ENCODE assay signal across 7 mouse cellular contexts in genomic region chr19:41629532-41629931, GRCm38 (mm10). TPM values are rescaled to one million over a fixed set of nuclear protein-coding genes. Genes with fewer than 3 reads are reported as not detected.
DNase-seq lines count a peak whose midpoint lies in the region; ATAC-seq and TF ChIP-seq lines count a peak whose summit lies in the region.

No protein-coding gene starts in this region.

- 66% methylated on average over 5 of the region's 5 CpGs for WGBS in thymus, adult 2 months
- WGBS in embryonic facial prominence, embryonic 10.5 days = 49% methylated on average over 5 of the region's 5 CpGs
- 49% methylated on average over 5 of the region's 5 CpGs for WGBS in hindbrain, embryonic 13.5 days
- 44% methylated on average over 5 of the region's 5 CpGs for WGBS in liver, postnatal 0 days (ENCODE audit: insufficient replicate concordance)
- WGBS in olfactory bulb, adult 2 months = 36% methylated on average over 5 of the region's 5 CpGs

- TF ChIP-seq POLR2A in thymus, adult 2 months (IDR thresholded peaks at IDR 0.05; ENCODE audit: control insufficient read depth, extremely low read depth, insufficient read depth, low read length, poor library complexity) = no peak
- TF ChIP-seq POLR2A in olfactory bulb, adult 2 months (IDR thresholded peaks at IDR 0.05; ENCODE audit: insufficient read depth, low read depth, low read length) = no peak

- H3K36me3 ChIP-seq in thymus, adult 2 months (ENCODE audit: control insufficient read depth, insufficient read depth, low read length) = no peaks in the 10 kb centered on the region
- peaks cover 3% of the 10 kb centered on the region; the same call in 1 of the 2 replicates for H3K36me3 ChIP-seq in embryonic facial prominence, embryonic 10.5 days (replicated peaks)
- H3K36me3 ChIP-seq in hindbrain, embryonic 13.5 days = peaks cover 49% of the 10 kb centered on the region
- H3K36me3 ChIP-seq in liver, postnatal 0 days (replicated peaks; ENCODE audit: insufficient read depth, low read length) = no peaks in the 10 kb centered on the region

- H3K27me3 ChIP-seq in thymus, adult 2 months (ENCODE audit: control insufficient read depth, insufficient read depth, low read length) = no peaks in the 10 kb centered on the region
- H3K27me3 ChIP-seq in embryonic facial prominence, embryonic 10.5 days (replicated peaks; ENCODE audit: low read depth, poor library complexity, severe bottlenecking) = peaks cover 17% of the 10 kb centered on the region
- H3K27me3 ChIP-seq in hindbrain, embryonic 13.5 days = peaks cover 3% of the 10 kb centered on the region; the same call in 1 of the 2 replicates
- H3K27me3 ChIP-seq in liver, postnatal 0 days (ENCODE audit: insufficient read depth, low read length) = no peaks in the 10 kb centered on the region

- peak; percentile 69 for DNase-seq in thymus, adult 2 months
- DNase-seq in thymus, adult 18-20 months = no peak
- peak; percentile 54 for DNase-seq in adrenal gland, postnatal 14 days
- DNase-seq in embryonic facial prominence, embryonic 10.5 days (ENCODE audit: low spot score) = peak; percentile 66
- DNase-seq in liver, postnatal 0 days = peak; percentile 41

- peak; percentile 72 for ATAC-seq in hindbrain, embryonic 13.5 days (ENCODE audit: low FRiP score)
- ATAC-seq in liver, postnatal 0 days = no peak

- H3K27ac ChIP-seq in thymus, adult 2 months (ENCODE audit: control insufficient read depth, insufficient read depth, low read length) = no peak overlapping the region
- no peak overlapping the region for H3K27ac ChIP-seq in embryonic facial prominence, embryonic 10.5 days (replicated peaks)
- no peak overlapping the region for H3K27ac ChIP-seq in hindbrain, embryonic 13.5 days
- no peak overlapping the region for H3K27ac ChIP-seq in liver, postnatal 0 days (ENCODE audit: low read depth)
- no peak overlapping the region for H3K27ac ChIP-seq in olfactory bulb, adult 2 months (ENCODE audit: insufficient read depth, low read depth, low read length)

- H3K9ac ChIP-seq in hindbrain, embryonic 13.5 days = no peak overlapping the region
- H3K9ac ChIP-seq in liver, postnatal 0 days (replicated peaks) = no peak overlapping the region

- TF ChIP-seq EP300 in liver, postnatal 0 days (IDR thresholded peaks at IDR 0.05; ENCODE audit: low read depth) = no peak

- peaks cover 8% of the 10 kb centered on the region for H3K4me1 ChIP-seq in thymus, adult 2 months (replicated peaks; ENCODE audit: control insufficient read depth, insufficient read depth, low read length)
- H3K4me1 ChIP-seq in embryonic facial prominence, embryonic 10.5 days = peaks cover 5% of the 10 kb centered on the region
- no peaks in the 10 kb centered on the region; the same call in 1 of the 2 replicates for H3K4me1 ChIP-seq in hindbrain, embryonic 13.5 days (replicated peaks)
- no peaks in the 10 kb centered on the region for H3K4me1 ChIP-seq in liver, postnatal 0 days (ENCODE audit: insufficient read depth)
- H3K4me1 ChIP-seq in olfactory bulb, adult 2 months (ENCODE audit: control insufficient read depth, insufficient read depth, low read length) = no peaks in the 10 kb centered on the region; the same call in 1 of the 2 replicates

- no peak overlapping the region for H3K4me3 ChIP-seq in thymus, adult 2 months (ENCODE audit: control insufficient read depth, insufficient read depth, low read length)
- H3K4me3 ChIP-seq in embryonic facial prominence, embryonic 10.5 days = no peak overlapping the region
- H3K4me3 ChIP-seq in hindbrain, embryonic 13.5 days = no peak overlapping the region
- H3K4me3 ChIP-seq in liver, postnatal 0 days (ENCODE audit: low read depth, low read length) = no peak overlapping the region
- H3K4me3 ChIP-seq in olfactory bulb, adult 2 months (ENCODE audit: insufficient read depth, low read depth, low read length) = no peak overlapping the region

- no peak overlapping the region for H3K4me2 ChIP-seq in hindbrain, embryonic 13.5 days
- H3K4me2 ChIP-seq in liver, postnatal 0 days (ENCODE audit: low read depth, low read length) = no peak overlapping the region

- H3K9me3 ChIP-seq in embryonic facial prominence, embryonic 10.5 days = peaks cover 3% of the 10 kb centered on the region; the same call in 1 of the 2 replicates
- H3K9me3 ChIP-seq in hindbrain, embryonic 13.5 days = 0 out of 2 replicates have a peak, but pooled peaks cover 4% of the 10 kb centered on the region
- H3K9me3 ChIP-seq in liver, postnatal 0 days (ENCODE audit: low read length) = no peaks in the 10 kb centered on the region

- 0 out of 2 replicates have a peak, but pooled peaks have one; percentile 43 for TF ChIP-seq CTCF in thymus, adult 2 months (IDR thresholded peaks at IDR 0.05; ENCODE audit: borderline replicate concordance, control insufficient read depth, extremely low read depth, insufficient read depth, low read length, poor library complexity)
- TF ChIP-seq CTCF in liver, postnatal 0 days (IDR thresholded peaks at IDR 0.05; ENCODE audit: low read depth) = peak; percentile 79
- peak; percentile 57 for TF ChIP-seq CTCF in olfactory bulb, adult 2 months (IDR thresholded peaks at IDR 0.05; ENCODE audit: insufficient read depth, low read depth, low read length)

RNA-seq across cellular contexts. Expression of gene Gm340, which starts 47.4 kb away (rescaled TPM):
- polyA plus RNA-seq in thymus, adult 2 months (2012; rRNA removed) = 2.8 and 3.0 TPM in 2 replicates
- 12.0 and 12.9 TPM in 2 replicates for total RNA-seq in adrenal gland, postnatal 14 days (2021)
- 3.2 and 3.6 TPM in 2 replicates for polyA plus RNA-seq in embryonic facial prominence, embryonic 10.5 days (2016; fragmentation: Nextera tagmentation; extraction: Ambion mirVana)
- 2.7 and 3.3 TPM in 2 replicates for polyA plus RNA-seq in hindbrain, embryonic 13.5 days (2015; fragmentation: Nextera tagmentation; extraction: Ambion mirVana)
- 0.64 and 0.86 TPM in 2 replicates for polyA plus RNA-seq in liver, postnatal 0 days (2015; fragmentation: Nextera tagmentation; extraction: Ambion mirVana)
- polyA plus RNA-seq in olfactory bulb, adult 2 months (2012; ENCODE audit: insufficient read depth, insufficient read length, low replicate concordance, missing spikeins) = not detected in 2 replicates

Comparison
In these comparisons a context has a peak if more than half of its experiments do, and no peak if none do; other contexts are left out.
1. DNase-seq: peak in thymus, adult 2 months (single experiment), adrenal gland, postnatal 14 days (single experiment), embryonic facial prominence, embryonic 10.5 days (single experiment) and liver, postnatal 0 days (single experiment); none in thymus, adult 18-20 months (0 of 2).
2. Peak in every context shown above with its lines, with median percentiles within 50 percentile points of each other: CTCF ChIP-seq.